ENCODE assay signal across 8 mouse cellular contexts in genomic region chr9:120933587-120933885, GRCm38 (mm10). TPM values are rescaled to one million over a fixed set of nuclear protein-coding genes. Genes with fewer than 3 reads are reported as not detected.
A peak's percentile ranks its signal among the peaks of the same experiment; 100 is the strongest.
DNase-seq lines count a peak whose midpoint lies in the region; ATAC-seq and TF ChIP-seq lines count a peak whose summit lies in the region.

No protein-coding gene starts in this region.

- peak overlapping the region; percentile 81 for H3ac ChIP-seq in C2C12 (ENCODE audit: control insufficient read depth, insufficient read length, low read depth)

- peak overlapping the region; percentile 89 for H3K27ac ChIP-seq in forebrain, embryonic 13.5 days
- H3K27ac ChIP-seq in liver, embryonic 14.5 days: peak overlapping the region; percentile 60

- peaks cover 49% of the 10 kb centered on the region for H3K79me3 ChIP-seq in C2C12 (ENCODE audit: low read depth)

- peak overlapping the region; percentile 87 for H3K9ac ChIP-seq in forebrain, embryonic 13.5 days
- H3K9ac ChIP-seq in liver, embryonic 14.5 days (replicated peaks): peak overlapping the region; percentile 93

- H3K4me1 ChIP-seq in forebrain, embryonic 13.5 days: peaks cover 70% of the 10 kb centered on the region
- H3K4me1 ChIP-seq in liver, embryonic 14.5 days (replicated peaks; ENCODE audit: control insufficient read depth in 2 of 2, insufficient read depth in 2 of 2, low read length in 1 of 2): peaks cover 6 to 27% of the 10 kb centered on the region in 2 experiments

- no peaks in the 10 kb centered on the region for H3K27me3 ChIP-seq in C2C12 (ENCODE audit: control insufficient read depth, insufficient read depth, insufficient read length)
- no peaks in the 10 kb centered on the region for H3K27me3 ChIP-seq in forebrain, embryonic 13.5 days
- no peaks in the 10 kb centered on the region for H3K27me3 ChIP-seq in liver, embryonic 14.5 days (ENCODE audit: control insufficient read depth, insufficient read depth, low read length)

- peaks cover 50% of the 10 kb centered on the region for H3K79me2 ChIP-seq in C2C12 (ENCODE audit: control insufficient read depth, insufficient read depth)

- under 1% methylated on average over 17 of the region's 58 CpGs for WGBS in forebrain, embryonic 13.5 days
- 1% methylated on average over 54 of the region's 58 CpGs for WGBS in liver, embryonic 14.5 days (ENCODE audit: insufficient replicate concordance)

- peak overlapping the region; percentile 65 for H3K4me3 ChIP-seq in C2C12 (ENCODE audit: insufficient read depth, poor library complexity, severe bottlenecking)
- H3K4me3 ChIP-seq in forebrain, embryonic 13.5 days: peak overlapping the region; percentile 75
- peak overlapping the region; percentile 75 to 90 for H3K4me3 ChIP-seq in liver, embryonic 14.5 days (ENCODE audit: insufficient read depth in 1 of 2, low read depth in 2 of 2, low read length in 2 of 2)

- TF ChIP-seq EP300 in liver, embryonic 14.5 days (IDR thresholded peaks at IDR 0.05; ENCODE audit: low read depth): no peak

- ATAC-seq in forebrain, embryonic 13.5 days: no peak
- peak; percentile 77; the same call in 1 of the 2 replicates for ATAC-seq in liver, embryonic 14.5 days (ENCODE audit: insufficient read depth)

- H3K9me3 ChIP-seq in forebrain, embryonic 13.5 days (replicated peaks): no peaks in the 10 kb centered on the region
- no peaks in the 10 kb centered on the region for H3K9me3 ChIP-seq in liver, embryonic 14.5 days (ENCODE audit: control insufficient read depth, low read length)

- intact Hi-C loops in gastrocnemius, postnatal 14 days (cut with DNase I; ENCODE audit: low total_unique reads): loop anchor here (10.0 kb wide), 1 partner anchor 329 kb away; no protein-coding TSS in a partner anchor

- H3K36me3 ChIP-seq in C2C12 (ENCODE audit: control insufficient read depth, insufficient read depth): peaks cover 13% of the 10 kb centered on the region
- no peaks in the 10 kb centered on the region for H3K36me3 ChIP-seq in forebrain, embryonic 13.5 days (ENCODE audit: poor library complexity, severe bottlenecking)
- H3K36me3 ChIP-seq in liver, embryonic 14.5 days (replicated peaks; ENCODE audit: control insufficient read depth, insufficient read depth, low read depth): no peaks in the 10 kb centered on the region; the same call in 1 of the 2 replicates

- no peak for TF ChIP-seq CTCF in C2C12 (IDR thresholded peaks at IDR 0.05; ENCODE audit: control insufficient read depth, insufficient read depth, insufficient read length)
- no peak for TF ChIP-seq CTCF in liver, embryonic 14.5 days (IDR thresholded peaks at IDR 0.05; ENCODE audit: low read depth)

- H3K4me2 ChIP-seq in forebrain, embryonic 13.5 days: peak overlapping the region; percentile 89
- peak overlapping the region; percentile 82 for H3K4me2 ChIP-seq in liver, embryonic 14.5 days (ENCODE audit: low read depth)

- DNase-seq in gastrocnemius, postnatal 14 days: peak; percentile 72
- no peak for DNase-seq in gastrocnemius, adult 8-10 months (ENCODE audit: low spot score in 2 of 2)
- DNase-seq in liver, embryonic 14.5 days (ENCODE audit: low read depth in 3 of 3, low spot score in 3 of 3): no peak
- DNase-seq in urinary bladder, postnatal 10 days (ENCODE audit: low spot score): no peak
- DNase-seq in cerebellum, adult 8-10 months: no peak
- no peak for DNase-seq in adrenal gland, postnatal 4 days (ENCODE audit: low spot score in 2 of 2)

TF ChIP-seq in C2C12, 6 proteins besides CTCF, POLR2A, EP300 and RAD21:
- TF ChIP-seq CEBPB (IDR thresholded peaks at IDR 0.05; ENCODE audit: low read depth): no peak
- TF ChIP-seq MYOD1 (IDR thresholded peaks at IDR 0.05; ENCODE audit: control insufficient read depth, insufficient read length, low read depth): no peak
- TF ChIP-seq USF1 (IDR thresholded peaks at IDR 0.05; ENCODE audit: low read depth): no peak
- no peak for TF ChIP-seq MAX (IDR thresholded peaks at IDR 0.05)
- TF ChIP-seq MYOG (IDR thresholded peaks at IDR 0.05; ENCODE audit: control insufficient read depth, extremely low read depth, insufficient read length): no peak
- TF ChIP-seq FOSL1 (IDR thresholded peaks at IDR 0.05; ENCODE audit: insufficient read depth, low read length, poor library complexity, severe bottlenecking): no peak

RNA-seq across cellular contexts. Expression of gene Ctnnb1, which starts 4.5 kb away (rescaled TPM):
- 100 to 1,000 TPM; 221 to 244 TPM for total RNA-seq in gastrocnemius, postnatal 14 days (2021)
- 100 to 1,000 TPM; 203 to 219 (median 212) TPM for total RNA-seq in gastrocnemius, adult 8-10 months (2022)
- 396 TPM for polyA plus RNA-seq in C2C12 (2012; fragmentation: generic; extraction: Trizol)
- polyA plus RNA-seq in forebrain, embryonic 13.5 days (2015; fragmentation: Nextera tagmentation; extraction: Ambion mirVana): 645 and 673 TPM in 2 replicates
- polyA plus RNA-seq in liver, embryonic 14.5 days (2012; rRNA removed): 61.0 and 69.5 TPM in 2 replicates
- 105 and 124 TPM in 2 replicates for polyA plus RNA-seq in liver, embryonic 14.5 days (2014; fragmentation: Nextera tagmentation; extraction: Ambion mirVana)
- total RNA-seq in adrenal gland, postnatal 4 days (2021): 100 to 1,000 TPM; 718 to 723 TPM
